Mouse (Mus musculus) brain, embryonic 18.5 days (tissue): ENCODE measurements around the gene Ccdc169.
"Not testable (repeated sequence)": the region's sequence is repeated elsewhere in the genome, so short reads cannot be mapped to it uniquely, and the experiment has no call there.

Experiments used
- DNase-seq: peaks from one replicate; pipeline ENCODE4 v3.0.0-alpha.2; 2012; ENCODE audit warnings: low read depth, low spot score

The Ccdc169 gene

DNA sequence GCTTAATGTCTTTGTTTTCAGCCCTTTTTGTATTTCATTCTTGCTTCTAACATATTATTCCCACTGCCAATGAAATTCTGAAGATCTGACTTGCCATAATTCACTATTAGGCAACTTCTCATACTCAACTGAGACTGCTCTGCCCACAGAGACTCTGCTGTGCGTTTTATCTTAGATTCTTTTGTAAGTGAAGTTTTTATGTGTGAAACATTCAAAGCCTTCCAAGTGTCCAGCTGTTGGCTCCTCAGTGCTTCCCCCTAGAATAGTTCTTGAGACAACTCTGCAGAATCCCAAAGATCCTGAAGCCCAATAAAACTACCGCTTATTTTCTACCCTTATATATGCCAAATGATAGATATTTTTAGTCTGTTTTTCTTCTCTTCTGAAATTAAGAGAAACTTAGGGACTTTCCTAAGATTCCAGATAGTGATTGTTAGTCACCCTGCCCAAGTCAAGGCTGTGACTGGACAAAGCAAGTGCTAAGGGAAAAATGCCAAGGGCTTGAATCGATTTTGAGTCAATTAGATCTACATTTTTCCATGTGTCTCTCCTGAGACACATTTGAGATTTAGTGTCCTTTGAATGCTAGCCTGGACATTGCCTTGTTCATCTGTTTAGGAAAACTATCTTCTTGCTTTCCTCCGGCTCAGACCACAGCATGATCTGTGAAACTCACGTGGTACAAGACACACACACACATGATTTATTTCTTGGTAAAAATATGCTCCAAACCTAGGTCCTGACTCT, 58.6 kb downstream of the Ccdc169 start:
- DNase-seq: no peak

DNA sequence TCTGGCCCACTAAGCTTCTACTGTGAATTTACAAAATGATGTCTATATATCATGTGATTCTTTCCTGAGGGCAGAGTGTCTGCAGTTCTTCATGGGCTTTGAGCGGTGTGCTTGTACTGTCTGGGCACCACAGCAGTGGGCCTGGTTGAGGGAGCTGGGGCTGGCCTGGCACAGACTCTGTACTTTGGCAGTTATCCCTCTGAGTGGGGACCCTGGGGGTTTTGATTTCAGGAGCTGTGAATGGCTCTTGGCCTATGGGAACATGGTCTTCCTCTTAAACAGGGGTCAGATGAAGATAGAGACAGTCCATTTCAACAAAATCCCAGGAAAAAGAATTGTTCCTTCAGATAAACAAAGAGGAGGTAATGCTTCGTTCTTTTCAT, 59.2 kb downstream of the Ccdc169 start:
- no peak for DNase-seq

DNA sequence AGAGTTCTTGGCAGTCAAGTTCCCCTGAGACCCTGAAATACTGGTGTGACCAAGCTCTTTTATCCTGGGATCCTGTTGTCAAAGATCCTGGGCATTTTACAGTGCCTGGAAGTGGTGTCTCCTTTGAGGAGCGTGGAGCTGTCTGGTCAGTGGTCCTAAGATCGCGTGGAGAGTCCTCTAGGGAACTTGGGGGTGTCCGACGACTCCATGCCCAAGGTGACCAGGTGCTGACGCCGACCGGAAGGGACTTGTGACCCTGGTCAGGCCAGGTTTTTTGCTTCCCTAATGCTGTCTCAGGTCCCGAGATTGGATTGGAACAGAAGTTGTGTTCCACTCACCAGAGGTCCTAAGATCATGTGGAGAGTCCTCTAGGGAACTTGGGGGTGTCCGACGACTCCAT, 66.5 kb downstream of the Ccdc169 start:
- DNase-seq: not testable (repeated sequence)

DNA sequence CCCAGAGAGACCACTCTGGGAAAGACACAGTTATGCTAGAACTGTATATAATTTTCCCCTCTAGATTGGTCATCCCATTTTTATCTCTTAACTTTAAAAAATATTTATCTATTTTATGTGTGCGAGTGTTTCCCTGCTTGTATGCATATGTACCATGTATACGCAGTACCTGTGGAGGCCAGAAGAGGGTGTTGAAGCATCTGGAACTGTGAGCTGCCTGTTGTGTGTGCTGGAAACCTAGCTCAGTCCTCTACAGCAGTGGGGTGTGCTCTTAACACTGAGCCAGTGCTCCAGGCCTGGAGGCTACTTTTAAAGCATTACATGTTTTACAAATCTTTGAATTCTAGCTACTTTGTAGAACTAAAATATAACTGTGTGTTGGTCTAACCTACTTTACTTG, 69.3 kb downstream of the Ccdc169 start:
- no peak for DNase-seq

DNA sequence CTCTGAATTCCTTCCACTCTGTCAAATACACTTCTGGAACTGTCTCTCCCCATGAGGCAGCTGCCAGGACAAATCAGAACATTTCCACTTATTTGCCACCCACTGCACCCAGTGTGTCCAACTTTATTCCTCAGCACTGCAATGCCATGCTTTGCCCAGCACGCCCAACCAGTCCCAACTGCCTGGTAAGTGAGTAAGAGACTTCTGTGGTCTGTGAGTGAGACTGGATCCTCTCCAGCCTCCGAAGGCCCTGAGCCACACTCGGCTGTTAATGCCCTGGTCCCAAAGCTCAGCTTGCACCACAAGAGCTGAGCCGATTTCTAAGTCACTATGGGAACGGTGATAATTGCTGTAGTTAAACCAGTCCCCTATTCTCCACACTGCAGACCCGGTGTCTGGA, 70.5 kb downstream of the Ccdc169 start:
- no peak for DNase-seq

DNA sequence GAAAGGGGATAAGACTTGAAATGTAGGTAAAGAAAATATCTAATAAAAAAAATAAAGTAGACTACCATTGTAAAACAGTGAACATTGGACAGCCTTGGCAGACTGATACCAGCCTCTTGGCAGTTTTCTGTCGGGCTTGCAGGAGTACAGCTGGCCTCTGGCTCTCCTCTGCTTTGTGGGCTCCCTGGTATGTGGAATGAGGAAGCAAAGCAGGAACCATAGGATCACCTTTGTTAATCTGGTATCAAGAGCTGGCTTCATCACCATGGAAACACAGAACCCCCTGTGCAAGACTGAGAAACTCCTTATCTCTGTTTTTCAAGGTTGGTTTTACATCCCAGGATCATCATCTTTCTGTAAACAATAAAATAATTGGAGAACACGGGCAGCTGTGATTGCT, 75.1 kb downstream of the Ccdc169 start:
- DNase-seq: no peak

DNA sequence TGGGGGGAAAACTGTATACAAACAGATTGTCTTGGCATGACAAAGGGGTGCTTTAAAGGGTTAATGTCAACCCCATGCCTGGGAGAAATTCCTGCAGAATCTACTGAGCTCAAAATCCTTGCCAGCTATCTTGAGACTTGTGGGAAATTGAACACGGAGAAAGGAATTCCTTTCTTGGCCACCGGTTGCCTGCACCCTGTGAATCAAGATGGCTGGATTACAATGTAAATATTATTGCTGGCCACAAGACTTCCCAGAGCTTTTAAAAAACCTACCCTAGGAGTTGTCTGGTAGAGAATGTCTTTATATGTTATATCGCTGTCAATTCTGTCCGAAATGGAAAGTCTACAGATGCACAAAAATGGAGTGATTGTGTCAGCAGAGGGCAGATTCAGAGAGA, 76.6 kb downstream of the Ccdc169 start:
- no peak for DNase-seq

DNA sequence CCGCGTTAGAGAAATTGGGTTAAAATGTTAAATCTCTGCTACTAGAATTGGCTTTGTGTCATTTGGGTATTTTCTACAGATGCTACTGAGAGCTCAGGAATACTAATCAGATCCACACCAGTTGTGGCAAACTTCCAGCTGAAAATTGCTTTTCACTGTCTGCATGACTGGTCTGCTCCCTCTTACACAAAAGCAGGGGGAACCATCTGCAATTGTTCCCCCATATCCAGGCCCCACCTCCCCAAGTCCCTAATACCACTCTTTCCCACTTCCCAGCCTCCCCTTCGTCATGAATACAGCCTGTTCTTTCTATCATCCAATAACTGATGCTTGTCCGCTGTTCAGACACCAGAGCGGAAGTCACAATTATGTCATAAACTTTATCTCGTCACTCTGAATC, 77.3 kb downstream of the Ccdc169 start:
- DNase-seq: peak; percentile 36

DNA sequence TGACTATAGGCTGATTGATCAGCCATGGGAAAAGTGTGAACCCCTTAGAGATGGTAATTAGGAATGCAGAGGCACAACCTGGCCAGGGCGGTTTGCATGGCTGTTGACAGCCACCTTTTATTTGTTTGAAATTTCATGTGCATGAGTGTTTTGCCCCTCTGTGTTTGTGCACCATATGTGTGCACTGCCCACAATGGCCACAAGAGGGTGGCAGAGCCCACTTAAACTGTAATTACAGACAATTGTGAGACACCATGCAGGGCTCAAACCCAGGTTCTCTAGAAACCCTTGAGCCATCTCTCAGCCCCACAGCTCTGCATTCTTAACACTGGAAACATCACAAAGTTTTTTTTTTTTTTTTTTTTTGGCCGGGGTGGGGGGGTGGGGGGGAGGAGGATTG, 85.4 kb downstream of the Ccdc169 start:
- no peak for DNase-seq
